Mouse (Mus musculus) cortical plate, adult 2 months (tissue): ENCODE results near the gene Ccl26.

Experiments
- CTCF ChIP-seq: fragments of 200-500 bp; IDR thresholded peaks from 2 replicates; pipeline ENCODE4 v1.5.1; 2011; ENCODE audit warnings: mild to moderate bottlenecking, control low read depth, low read length; ENCODE audit not compliant: insufficient read depth; ENCODE audit errors: extremely low read depth
- POLR2A ChIP-seq: fragments of 200-500 bp; IDR thresholded peaks from 2 replicates; pipeline ENCODE4 v1.6.1; 2011; ENCODE audit warnings: mild to moderate bottlenecking, low read length, control low read depth; ENCODE audit not compliant: insufficient read depth; ENCODE audit errors: extremely low read depth

GRCm38 (mm10) chr5:135550910-135551309 lies 12.5 kb downstream of the Ccl26 start:
- peak; percentile 58 for TF ChIP-seq CTCF
- no peak for TF ChIP-seq POLR2A
